Mouse (Mus musculus) lung, postnatal 0 days (tissue): ENCODE data around the gene Ddx24.

Experiments
- CTCF ChIP-seq: IDR thresholded peaks from 2 replicates; pipeline ENCODE4 v1.5.1; 2016; ENCODE audit warnings: antibody characterized with exemption, mild to moderate bottlenecking
- EP300 ChIP-seq: IDR thresholded peaks from 2 replicates; pipeline ENCODE4 v1.6.1; 2016; ENCODE audit warnings: antibody characterized with exemption, mild to moderate bottlenecking, control low read depth

GRCm38 (mm10) chr12:103425729-103426470 is at the start of gene Ddx24:
- TF ChIP-seq EP300 (peak; percentile 84), CTCF (peak; percentile 92)
